Mouse (Mus musculus) liver, embryonic 14.5 days (tissue): Measurements from ENCODE around the gene Prss27.

Source experiments
- CTCF ChIP-seq: IDR thresholded peaks from 2 replicates; pipeline ENCODE4 v1.5.1; 2016; ENCODE audit warnings: antibody characterized with exemption, low read depth, control low read depth
- EP300 ChIP-seq: IDR thresholded peaks from 2 replicates; pipeline ENCODE4 v1.6.1; 2016; ENCODE audit warnings: antibody characterized with exemption, low read depth

DNA sequence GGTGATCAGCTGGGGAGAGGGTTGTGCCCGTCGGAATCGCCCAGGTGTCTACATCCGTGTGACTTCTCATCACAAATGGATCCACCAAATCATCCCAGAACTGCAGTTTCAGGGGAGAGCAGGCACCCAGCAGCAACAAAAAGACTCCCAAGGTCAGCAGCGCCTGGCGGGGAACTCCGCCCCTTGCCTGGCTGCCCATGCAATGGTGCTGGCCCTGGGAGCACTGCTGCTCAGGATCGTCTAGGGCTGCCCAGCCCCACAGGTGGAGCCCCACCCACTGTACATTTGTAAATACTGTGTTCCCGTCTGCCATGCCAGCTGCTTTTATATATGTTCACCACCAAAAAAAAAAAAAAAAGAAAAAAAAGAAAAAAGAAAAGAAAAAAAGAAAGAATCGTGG lies 7.7 kb downstream of the Prss27 start:
- TF ChIP-seq CTCF (no peak), EP300 (no peak)
